Mouse (Mus musculus) urinary bladder, postnatal 14 days (tissue): Measurements from ENCODE around the gene Rora.

ENCODE experiments used
- DNase-seq: peaks from one replicate; pipeline ENCODE4 v3.0.0; 2021; ENCODE audit warnings: low spot score

The Rora gene

GRCm38 (mm10) chr9:69313297-69313696 is 659.7 kb downstream of the Rora start:
- no peak for DNase-seq

GRCm38 (mm10) chr9:69314451-69315210 is 661.0 kb downstream of the Rora start:
- DNase-seq = no peak

- no peak for DNase-seq
Measured at GRCm38 (mm10) chr9:69317527-69318115, 664.0 kb downstream of the Rora start.

GRCm38 (mm10) chr9:69319434-69319833 is 665.8 kb downstream of the Rora start:
- DNase-seq = no peak

- DNase-seq = no peak
Measured at GRCm38 (mm10) chr9:69319913-69320634, 666.5 kb downstream of the Rora start.

DNA sequence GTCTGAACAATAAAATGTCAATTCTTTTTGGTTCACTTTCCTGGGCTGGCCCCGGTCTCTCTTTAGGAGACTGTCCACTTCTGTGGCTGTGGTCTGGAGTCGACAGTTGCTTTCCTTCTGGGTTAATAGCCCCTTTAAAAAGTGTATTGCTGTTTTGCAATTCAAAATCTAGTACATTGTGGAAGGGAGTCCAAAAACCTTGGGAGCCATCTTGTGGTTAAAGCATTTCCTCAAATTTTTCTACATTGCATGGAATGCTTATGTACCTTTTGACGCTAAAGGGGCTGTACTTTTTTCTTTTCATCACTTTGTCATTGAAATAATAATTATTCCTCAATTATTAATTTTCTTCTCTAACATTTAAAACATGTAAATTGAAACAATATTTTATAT is 667.0 kb downstream of the Rora start:
- DNase-seq = no peak

- DNase-seq = no peak
Measured at GRCm38 (mm10) chr9:69321956-69322355, 668.4 kb downstream of the Rora start.

DNA sequence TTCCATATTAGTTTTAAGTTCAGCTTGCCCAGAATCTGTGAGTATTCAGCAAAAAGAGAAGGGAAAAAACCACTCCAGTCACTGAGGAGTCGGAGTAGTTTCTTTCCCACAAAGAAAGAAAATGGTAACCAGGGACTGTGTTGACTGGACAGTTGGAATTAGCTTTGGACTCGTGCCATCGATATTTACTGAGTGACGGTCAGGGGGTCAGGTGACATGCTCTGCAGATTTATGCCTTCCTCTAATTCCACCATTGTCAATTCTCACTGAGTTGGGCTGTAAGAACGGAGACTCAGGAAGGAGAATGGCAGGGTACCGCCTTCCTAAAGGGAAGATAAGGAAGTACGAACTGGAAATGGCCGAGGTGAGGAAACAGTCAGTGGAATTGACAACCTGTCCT is 670.2 kb downstream of the Rora start:
- DNase-seq = no peak

DNA sequence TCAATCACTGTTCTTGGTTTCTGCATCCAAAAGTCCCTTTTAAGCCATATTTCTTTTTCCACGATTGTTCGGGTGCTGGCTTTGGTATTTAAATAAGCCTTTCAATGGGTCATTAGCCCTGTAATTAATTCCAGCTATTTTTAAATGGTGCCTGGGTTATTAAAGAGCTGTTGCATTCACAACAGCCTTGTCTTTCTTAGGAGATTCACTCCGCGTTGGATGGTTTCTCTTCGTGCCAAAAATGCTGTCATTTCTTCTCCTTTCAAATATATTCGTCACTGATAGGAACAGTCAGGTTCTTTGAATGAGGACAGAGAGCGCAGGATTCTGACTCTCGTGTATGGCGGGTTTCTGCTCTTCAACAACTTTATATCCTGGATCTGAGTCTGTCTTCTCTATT is 673.5 kb downstream of the Rora start:
- DNase-seq = no peak

- DNase-seq = no peak
Measured at GRCm38 (mm10) chr9:69327591-69327990, 674.0 kb downstream of the Rora start.

DNA sequence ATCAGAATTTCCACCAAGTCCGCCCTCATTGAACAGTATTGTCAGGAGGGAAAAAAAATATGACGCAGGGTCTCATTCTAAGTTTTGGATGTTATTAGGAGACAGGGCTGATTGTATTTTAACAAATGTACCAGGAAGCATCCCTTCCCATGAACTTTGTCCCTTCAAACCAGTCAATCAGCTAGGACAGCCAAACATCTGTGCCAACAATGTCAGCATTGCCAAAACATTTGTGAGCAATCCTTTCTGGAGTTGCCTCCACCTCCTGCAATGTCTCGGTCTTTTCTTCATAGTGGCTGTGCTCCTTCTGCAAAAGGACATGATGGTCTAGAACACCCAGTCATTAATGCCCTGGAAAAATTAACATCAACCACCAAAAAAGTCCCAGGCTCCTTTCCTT is 678.2 kb downstream of the Rora start:
- DNase-seq = no peak

GRCm38 (mm10) chr9:69332802-69333568 is 679.4 kb downstream of the Rora start:
- DNase-seq = no peak

DNA sequence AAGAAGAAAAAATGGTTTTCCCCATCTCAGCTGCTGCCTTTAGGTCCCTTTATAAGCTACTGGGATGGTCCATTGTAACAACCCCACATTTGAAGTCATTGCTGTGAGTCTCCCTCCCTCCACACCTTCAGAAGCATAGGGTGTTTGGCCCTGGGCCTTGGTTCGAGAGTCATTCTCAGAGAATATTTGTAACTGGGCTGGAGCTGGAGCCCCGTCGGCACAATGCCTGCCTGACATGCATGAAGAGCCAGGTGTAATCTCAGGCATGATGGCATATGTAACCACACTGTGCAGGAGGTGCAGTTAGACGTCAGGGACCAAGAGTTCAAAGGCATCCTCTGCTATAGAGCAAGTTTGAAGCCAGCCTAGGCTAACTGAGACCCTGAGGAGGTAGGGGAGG is 680.1 kb downstream of the Rora start:
- DNase-seq = no peak

GRCm38 (mm10) chr9:69334106-69334505 is 680.5 kb downstream of the Rora start:
- DNase-seq = no peak

DNA sequence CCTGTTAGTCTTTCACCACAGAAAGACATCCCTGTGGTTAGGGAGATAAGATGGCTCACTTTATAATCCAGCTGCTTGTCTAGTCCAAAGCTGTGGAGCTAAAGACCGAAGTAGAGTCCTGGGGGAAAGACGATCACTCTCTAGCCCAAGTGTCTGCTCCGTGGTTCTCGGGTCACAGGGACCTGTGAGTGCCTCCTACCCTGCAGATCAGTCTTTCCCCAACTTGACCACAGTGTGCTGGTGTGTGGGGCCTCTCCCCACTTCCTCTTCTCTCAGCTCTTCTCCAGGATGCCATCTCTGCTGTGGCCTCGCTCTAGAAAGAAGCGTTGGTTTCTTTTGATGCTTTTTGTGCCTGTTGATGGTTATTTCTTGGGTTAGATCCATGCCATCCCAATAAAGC is 682.5 kb downstream of the Rora start:
- no peak for DNase-seq

GRCm38 (mm10) chr9:69339199-69339598 is 685.6 kb downstream of the Rora start:
- no peak for DNase-seq

- no peak for DNase-seq
Measured at GRCm38 (mm10) chr9:69339829-69340228, 686.2 kb downstream of the Rora start.

- DNase-seq = no peak
Measured at GRCm38 (mm10) chr9:69340421-69340820, 686.8 kb downstream of the Rora start.

DNA sequence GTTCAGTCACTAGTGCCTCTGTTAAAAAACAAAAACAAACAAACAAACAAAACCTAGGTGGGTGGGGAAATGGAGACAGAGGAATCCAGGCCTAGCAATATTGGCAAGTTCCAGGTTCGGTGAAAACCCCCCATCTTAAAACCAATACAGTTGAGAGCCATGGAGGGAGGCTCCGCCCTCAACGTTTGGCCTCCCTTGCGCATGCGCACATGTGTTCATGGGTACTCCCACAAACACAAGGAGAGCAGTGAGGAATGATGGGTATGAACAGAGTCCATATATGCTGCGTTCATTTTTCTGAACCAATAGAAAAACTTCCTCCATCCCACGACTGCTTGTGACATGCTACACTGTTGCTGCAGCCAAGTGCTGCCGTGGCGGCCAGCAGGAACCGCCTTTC is 690.3 kb downstream of the Rora start:
- DNase-seq = no peak

DNA sequence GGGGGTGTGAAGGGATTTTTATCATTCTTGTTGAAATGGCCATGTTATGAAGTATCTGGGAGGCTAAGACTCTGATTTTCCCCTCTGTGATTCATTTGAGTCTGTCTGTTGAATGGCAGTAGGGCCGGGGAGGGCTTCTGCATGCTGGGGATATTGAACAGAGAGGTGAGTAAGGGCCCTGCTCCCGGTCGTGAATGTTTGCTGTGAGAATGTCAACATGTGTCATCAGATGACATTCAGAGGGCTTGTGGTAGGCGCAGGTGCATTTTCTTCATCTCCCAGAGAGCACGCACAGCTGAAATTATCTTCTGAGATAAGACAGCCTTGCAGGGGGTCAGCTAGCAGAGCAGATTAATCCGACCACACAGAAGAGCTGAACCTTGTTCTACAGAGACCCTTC is 692.0 kb downstream of the Rora start:
- no peak for DNase-seq

- no peak for DNase-seq
Measured at GRCm38 (mm10) chr9:69347796-69348195, 694.2 kb downstream of the Rora start.

- DNase-seq = no peak
Measured at GRCm38 (mm10) chr9:69349537-69349936, 696.0 kb downstream of the Rora start.

DNA sequence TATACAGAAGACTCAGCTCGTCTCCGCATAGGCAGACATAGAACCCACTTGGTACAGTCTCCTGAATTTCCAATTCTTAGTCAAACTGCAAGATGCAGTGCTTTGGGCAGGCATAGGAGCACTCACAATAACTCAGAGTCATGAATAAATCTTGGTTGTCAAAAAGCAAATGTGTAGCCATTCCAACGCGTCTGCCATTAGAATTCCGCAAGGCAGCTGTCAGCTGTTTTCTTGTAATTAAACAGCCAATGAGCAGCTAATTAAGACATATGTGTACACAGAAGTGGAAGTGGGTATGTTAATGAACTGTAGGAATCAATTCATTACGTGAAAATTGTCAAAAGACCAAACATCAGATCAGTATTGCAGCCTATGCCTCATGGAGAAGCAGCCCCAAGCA is 700.6 kb downstream of the Rora start:
- DNase-seq = no peak
